Mouse (Mus musculus) c-Kit-positive CD71-negative TER-119-negative erythroid progenitor cells, embryonic 14.5 days (primary cell): ENCODE results near the gene Map1b.

Source experiments
- DNase-seq: peaks from one replicate; pipeline ENCODE4 v3.0.0-alpha.2; 2013; ENCODE audit warnings: low read depth

The Map1b gene

GRCm38 (mm10) chr13:99409216-99409615 is 107.1 kb downstream of the Map1b start:
- DNase-seq: no peak

- DNase-seq: no peak
Observed at GRCm38 (mm10) chr13:99399373-99399772, 117.0 kb downstream of the Map1b start.

GRCm38 (mm10) chr13:99398149-99398701 is 118.1 kb downstream of the Map1b start:
- DNase-seq: no peak

- DNase-seq: no peak
Observed at GRCm38 (mm10) chr13:99397228-99397627, 119.1 kb downstream of the Map1b start.

- DNase-seq: no peak
Observed at GRCm38 (mm10) chr13:99395531-99395930, 120.8 kb downstream of the Map1b start.

GRCm38 (mm10) chr13:99394694-99395093 is 121.6 kb downstream of the Map1b start:
- no peak for DNase-seq

GRCm38 (mm10) chr13:99393128-99393527 is 123.2 kb downstream of the Map1b start:
- no peak for DNase-seq

GRCm38 (mm10) chr13:99391417-99391816 is 124.9 kb downstream of the Map1b start:
- no peak for DNase-seq

GRCm38 (mm10) chr13:99387901-99388811 is 128.2 kb downstream of the Map1b start:
- no peak for DNase-seq

- no peak for DNase-seq
Observed at GRCm38 (mm10) chr13:99386341-99386740, 130.0 kb downstream of the Map1b start.

- DNase-seq: no peak
Observed at GRCm38 (mm10) chr13:99385911-99386310, 130.4 kb downstream of the Map1b start.

GRCm38 (mm10) chr13:99384555-99385203 is 131.7 kb downstream of the Map1b start:
- DNase-seq: no peak

GRCm38 (mm10) chr13:99382373-99382772 is 134.0 kb downstream of the Map1b start:
- no peak for DNase-seq

- DNase-seq: no peak
Observed at GRCm38 (mm10) chr13:99378223-99378622, 138.1 kb downstream of the Map1b start.

- no peak for DNase-seq
Observed at GRCm38 (mm10) chr13:99377055-99377454, 139.3 kb downstream of the Map1b start.

- DNase-seq: peak; percentile 53
Observed at GRCm38 (mm10) chr13:99375550-99375949, 140.8 kb downstream of the Map1b start.

- DNase-seq: no peak
Observed at GRCm38 (mm10) chr13:99374191-99374590, 142.1 kb downstream of the Map1b start.

GRCm38 (mm10) chr13:99373684-99374083 is 142.7 kb downstream of the Map1b start:
- no peak for DNase-seq
